ENCODE assay signal across 13 mouse cellular contexts in the genomic region with DNA sequence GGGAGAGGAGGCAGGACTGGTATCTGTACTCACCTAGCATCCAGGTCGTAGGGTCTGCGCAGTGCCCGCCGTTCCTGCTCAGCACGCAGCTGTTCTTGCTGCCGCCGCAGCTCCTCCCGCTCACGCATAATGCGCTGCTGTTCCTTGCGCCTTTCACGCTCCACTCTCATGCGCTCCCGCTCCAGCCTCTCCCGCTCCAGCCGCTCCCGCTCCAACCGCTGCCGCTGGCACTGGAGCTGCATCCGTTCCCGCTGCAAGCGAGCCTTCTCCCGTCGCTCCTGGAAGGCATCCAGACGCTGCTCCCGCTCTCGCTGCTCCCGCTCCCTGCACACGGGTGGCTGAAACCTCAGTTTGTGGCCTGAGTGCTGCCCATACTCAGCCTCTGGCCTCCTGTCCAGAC.
"Had no signal": no experiment of that assay in that cellular context is flagged by ENCODE, and none has a peak within 500 bp of the region (broad histone marks: within the 10 kb centered on the region; RNA-seq: fewer than 3 reads in every experiment).

No protein-coding gene starts in this region.

- H3K4me1 ChIP-seq: limb, embryonic 15.5 days; liver, embryonic 12.5 days; midbrain, embryonic 13.5 days; neural tube, embryonic 15.5 days; stomach, embryonic 15.5 days had no signal

- H3K27ac ChIP-seq: limb, embryonic 15.5 days; liver, embryonic 12.5 days; macrophage; midbrain, embryonic 13.5 days; neural tube, embryonic 15.5 days; stomach, embryonic 15.5 days had no signal

- ATAC-seq: liver, embryonic 12.5 days; midbrain, embryonic 13.5 days had no signal

- H3K27me3 ChIP-seq: limb, embryonic 15.5 days; liver, embryonic 12.5 days; megakaryocyte, embryonic 14.5 days; midbrain, embryonic 13.5 days; neural tube, embryonic 15.5 days; stomach, embryonic 15.5 days had no signal

- H3K4me3 ChIP-seq: limb, embryonic 15.5 days; liver, embryonic 12.5 days; megakaryocyte, embryonic 14.5 days; midbrain, embryonic 13.5 days; neural tube, embryonic 15.5 days; stomach, embryonic 15.5 days had no signal

- DNase-seq: kidney, adult 11 months; kidney, postnatal 14 days; layer of hippocampus, postnatal 36 days; lung, embryonic 14.5 days; lung, postnatal 10 days; thymus, postnatal 4 days had no signal

- H3K4me2 ChIP-seq: limb, embryonic 15.5 days; liver, embryonic 12.5 days; lung, embryonic 14.5 days; midbrain, embryonic 13.5 days; neural tube, embryonic 15.5 days; stomach, embryonic 15.5 days had no signal

- H3K9ac ChIP-seq: limb, embryonic 15.5 days; liver, embryonic 12.5 days; lung, embryonic 14.5 days; midbrain, embryonic 13.5 days; neural tube, embryonic 15.5 days; stomach, embryonic 15.5 days had no signal

- H3K9me3 ChIP-seq: limb, embryonic 15.5 days; liver, embryonic 12.5 days; megakaryocyte, embryonic 14.5 days; midbrain, embryonic 13.5 days; neural tube, embryonic 15.5 days; stomach, embryonic 15.5 days had no signal
